Comparison of ENCODE assay signal across 20 mouse cellular contexts in the genomic region with DNA sequence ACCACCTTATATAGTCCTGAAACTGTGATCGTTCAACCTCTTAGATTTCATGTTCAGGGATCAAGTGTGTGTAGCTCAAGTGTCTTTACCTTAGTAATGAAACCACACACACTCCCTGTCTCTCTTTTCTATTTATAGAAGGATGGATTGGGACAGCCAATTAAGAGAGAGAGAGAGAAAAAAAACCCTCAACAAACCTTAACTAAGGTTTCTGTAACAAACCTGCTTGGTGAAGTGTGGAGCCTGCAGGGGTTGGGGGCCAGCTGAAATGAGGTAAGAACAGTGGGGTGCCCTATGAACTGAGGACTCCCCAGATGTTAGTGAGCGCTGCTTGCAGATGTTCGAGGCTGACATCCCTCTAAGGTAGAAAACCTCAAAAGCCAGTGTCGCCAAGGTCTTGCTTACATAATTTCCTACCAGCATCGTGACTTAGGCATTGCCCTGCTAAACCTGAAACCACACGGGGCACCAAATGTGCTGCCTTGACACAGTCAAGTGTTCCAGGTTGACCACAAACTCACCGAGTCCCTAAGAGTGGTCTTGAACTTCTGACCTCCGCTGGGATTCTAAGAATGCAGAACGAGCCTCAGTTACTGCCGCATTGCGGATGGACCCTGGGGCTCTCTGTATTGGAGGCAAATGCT. TPM values are rescaled to one million over a fixed set of nuclear protein-coding genes. Genes with fewer than 3 reads are reported as not detected.
"Had no signal": no experiment of that assay in that cellular context is flagged by ENCODE, and none has a peak within 500 bp of the region (broad histone marks: within the 10 kb centered on the region; RNA-seq: fewer than 3 reads in every experiment).

Gene Ocm (minus strand): TSS at position 51 of the 644 bp plus-strand sequence.

- H3K4me2 ChIP-seq: liver, embryonic 11.5 days; liver, embryonic 15.5 days; midbrain, embryonic 11.5 days; midbrain, embryonic 15.5 days; neural tube, embryonic 12.5 days had no signal

- ATAC-seq: intestine, embryonic 16.5 days; midbrain, embryonic 15.5 days had no signal

- H3K36me3 ChIP-seq: limb, embryonic 10.5 days; liver, embryonic 15.5 days; midbrain, embryonic 15.5 days; neural tube, embryonic 12.5 days had no signal

- H3K27me3 ChIP-seq: liver, embryonic 15.5 days; midbrain, embryonic 15.5 days; neural tube, embryonic 12.5 days had no signal

- H3K27ac ChIP-seq: limb, embryonic 10.5 days; liver, embryonic 15.5 days; midbrain, embryonic 15.5 days; neural tube, embryonic 12.5 days had no signal

- H3K9me3 ChIP-seq: limb, embryonic 10.5 days; liver, embryonic 15.5 days; megakaryocyte, embryonic 14.5 days; midbrain, embryonic 15.5 days; neural tube, embryonic 12.5 days had no signal

- H3K4me1 ChIP-seq: limb, embryonic 10.5 days; liver, embryonic 15.5 days; megakaryocyte, embryonic 14.5 days; midbrain, embryonic 15.5 days; neural tube, embryonic 12.5 days had no signal

- H3K9ac ChIP-seq: liver, embryonic 15.5 days; midbrain, embryonic 15.5 days; neural tube, embryonic 12.5 days had no signal

- DNase-seq: kidney, adult 8-10 months; kidney, postnatal 4 days; lung, adult 2 months; lung, postnatal 14 days; retina, postnatal 1 day; right cerebral cortex, postnatal 14 days; thymus, postnatal 4 days had no signal

- H3K4me3 ChIP-seq: limb, embryonic 10.5 days; liver, embryonic 15.5 days; megakaryocyte, embryonic 14.5 days; midbrain, embryonic 15.5 days; neural tube, embryonic 12.5 days had no signal

RNA-seq across cellular contexts. Expression of gene Ocm, which starts in this region (rescaled TPM):
- total RNA-seq: layer of hippocampus, adult 8-10 months; layer of hippocampus, postnatal 14 days; monocyte, adult 5-6 weeks; neutrophil, adult 5-6 weeks had no signal
- polyA plus RNA-seq: intestine, embryonic 16.5 days; limb, embryonic 10.5 days; limb, embryonic 14.5 days; liver, embryonic 11.5 days; liver, embryonic 15.5 days; lung, adult 2 months; midbrain, embryonic 11.5 days; midbrain, embryonic 15.5 days had no signal
